Mouse (Mus musculus): ENCODE results near the gene Fubp3.

Gene Fubp3

GRCm38 (mm10) chr2:31662939-31663803 lies 90.7 kb downstream of the Fubp3 start:
- no peak for DNase-seq (ENCODE audit: inconsistent age in 2 of 2, low spot score in 1 of 2)

DNA sequence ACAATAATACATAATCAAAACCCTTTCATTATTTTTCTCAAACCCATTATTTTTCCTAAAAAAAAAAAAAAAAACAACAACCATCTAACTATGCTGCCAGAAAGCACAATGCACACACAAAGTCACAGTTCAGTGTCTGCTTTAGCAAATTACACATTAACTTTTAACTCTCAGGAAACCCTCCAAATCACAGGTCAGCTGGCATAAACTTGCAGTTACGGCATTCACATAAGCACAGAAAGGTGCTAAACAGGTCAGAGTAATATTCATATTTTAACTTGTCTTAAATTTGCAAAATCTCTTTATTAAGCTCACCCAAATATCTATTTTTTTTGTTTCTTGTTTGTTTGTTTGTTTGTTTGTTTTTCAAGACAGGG lies 91.3 kb downstream of the Fubp3 start:
- DNase-seq (ENCODE audit: inconsistent age in 2 of 2, low spot score in 1 of 2): no peak
